Mouse (Mus musculus) brain, adult 10 weeks (tissue): Measurements from ENCODE around the gene Rab3b. TPM values are rescaled to one million over a fixed set of nuclear protein-coding genes. Genes with fewer than 3 reads are reported as not detected.

ENCODE experiments used
- polyA plus RNA-seq: library from polyadenylated mRNA; stranded (reverse); fragments of 350-450 nt; fragmentation: Illumina TruSeq; extraction: RNeasy Lipid Tissue Mini Kit (QIAGEN cat#74804); gene quantifications from one replicate; pipeline ENCODE4 v1.2.3, GENCODE M21; 2015; ENCODE audit warnings: low read depth, low replicate concordance

Gene Rab3b
- 80.1 TPM for polyA plus RNA-seq

DNA sequence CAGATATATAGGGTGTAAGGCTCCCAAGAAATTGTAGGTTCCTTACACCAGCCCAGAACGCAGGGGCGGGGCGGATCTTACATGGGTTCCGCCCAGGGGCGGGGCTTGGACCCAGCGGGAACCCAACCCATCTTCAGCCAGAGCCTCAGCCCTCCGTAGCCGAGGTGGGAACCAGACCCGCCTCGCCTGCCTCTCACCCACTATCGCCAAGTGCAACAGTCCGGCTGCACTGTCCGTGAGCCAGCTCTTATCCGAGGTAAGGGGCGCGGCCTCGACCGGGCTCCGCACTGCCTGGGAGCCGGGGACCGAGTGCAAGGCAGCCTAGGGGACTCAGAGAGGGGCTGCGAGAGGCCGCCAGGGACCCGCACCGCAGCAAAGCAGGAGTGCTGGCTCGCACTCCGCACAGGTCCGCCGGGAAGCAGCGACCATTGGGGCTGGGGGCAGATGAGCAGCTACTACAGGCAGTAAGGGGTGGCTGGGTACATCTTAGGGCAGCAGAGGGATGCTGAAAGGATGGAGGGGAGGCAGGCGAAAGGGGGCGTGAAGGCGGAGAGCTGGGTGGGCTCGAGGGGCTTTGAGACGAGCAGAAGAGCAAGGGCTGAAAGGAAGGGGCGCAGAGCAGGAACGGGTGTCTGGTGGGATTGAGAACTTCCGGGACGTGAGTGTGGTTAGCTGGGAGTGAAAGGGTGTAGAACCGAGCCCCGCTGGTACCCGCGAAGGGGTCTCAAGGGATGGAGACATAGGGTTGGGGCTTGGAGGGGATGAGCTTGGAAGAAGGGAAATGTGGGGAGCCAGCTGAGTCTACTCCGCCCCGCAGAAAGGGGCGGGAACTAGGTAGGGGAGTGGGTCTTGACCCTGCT, at the start of gene Rab3b:
TSS of gene Rab3b (plus strand) at position 101 of the 860 bp plus-strand sequence.

DNA sequence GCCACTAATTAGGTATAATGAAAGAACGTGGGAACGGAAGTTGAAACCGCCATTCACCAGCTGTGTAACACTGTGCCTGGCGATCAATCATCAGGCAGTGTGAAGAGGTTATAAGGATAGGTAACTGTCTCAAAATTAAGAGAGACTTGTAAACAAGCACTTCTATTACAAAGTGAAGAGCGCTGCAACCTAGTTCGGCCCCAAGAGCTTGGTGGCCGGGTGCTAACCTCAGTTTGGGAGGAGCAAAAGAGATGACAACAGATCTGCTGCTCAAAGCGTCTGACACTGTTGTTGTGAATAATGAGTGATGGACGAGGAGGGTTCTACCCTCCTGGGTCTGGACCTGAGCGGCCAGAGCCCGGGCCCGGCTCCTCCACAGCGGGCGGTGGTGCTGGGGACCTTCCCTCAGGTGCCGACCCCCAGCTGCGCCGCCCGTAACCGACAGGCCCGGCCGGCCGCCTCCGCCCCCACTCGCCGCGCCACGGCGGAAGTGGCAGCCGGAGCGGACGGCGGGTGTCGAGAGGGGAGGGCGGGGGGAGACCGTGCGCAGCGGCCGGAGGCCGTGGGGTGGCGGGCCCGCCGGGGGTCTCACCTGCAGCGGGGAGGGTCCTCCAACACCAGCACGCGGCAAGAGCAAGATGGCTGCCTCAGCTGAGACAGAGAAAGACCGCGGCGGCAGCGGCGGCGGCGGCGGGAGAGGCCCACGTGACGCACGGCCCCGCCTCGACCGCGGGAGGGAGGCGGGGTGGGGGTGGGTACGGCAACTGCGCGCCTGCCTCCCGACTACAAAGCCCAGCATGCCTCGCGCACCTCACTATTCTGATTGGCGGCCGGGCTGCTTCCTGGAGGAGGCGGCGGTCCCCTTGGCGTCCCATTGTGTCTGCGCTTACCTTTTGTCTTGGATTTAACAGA, 45.7 kb upstream of the Rab3b start, which contains the start of gene Btf3l4:
TSS of gene Btf3l4 (minus strand) at position 699 of the 912 bp plus-strand sequence.

DNA sequence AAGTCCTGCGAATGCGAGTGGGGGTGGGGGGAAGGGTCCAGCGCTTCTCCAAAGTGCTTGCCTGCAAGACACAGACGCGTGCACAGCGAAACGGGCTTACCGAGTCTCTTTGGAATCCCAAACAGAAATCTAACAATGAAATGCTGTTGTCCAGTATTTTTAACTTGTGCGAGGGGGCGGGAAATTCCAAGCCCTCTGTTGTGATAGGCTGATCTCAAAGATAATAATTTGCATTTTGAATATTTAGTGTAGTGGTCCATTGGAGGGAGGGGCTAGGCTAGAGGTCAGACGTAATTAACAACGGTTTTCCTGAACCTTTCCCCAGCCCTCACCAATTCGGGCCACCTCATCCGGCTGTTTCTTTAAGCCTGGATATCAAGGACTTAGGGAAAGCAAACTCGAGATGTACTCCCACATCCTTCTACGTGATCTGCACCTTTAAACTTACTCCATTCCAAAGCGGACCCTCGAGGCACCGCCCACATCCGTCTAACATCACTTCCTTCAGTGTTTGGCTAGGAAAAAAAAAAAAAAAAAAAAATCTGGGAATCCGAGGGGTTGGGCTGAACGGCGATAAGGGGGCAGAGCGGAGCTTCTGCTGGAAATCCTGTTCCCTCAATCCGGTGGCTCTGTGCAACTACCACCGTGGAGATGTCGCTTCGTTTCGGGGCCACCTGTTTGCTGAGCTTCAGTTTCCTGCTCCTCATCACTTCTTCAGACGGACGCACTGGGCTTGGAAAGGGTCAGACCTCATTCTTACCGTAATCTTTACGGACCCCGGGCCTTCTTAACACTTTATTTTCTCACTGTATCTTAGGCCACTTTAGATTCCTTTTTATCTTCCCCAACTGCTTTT, 44.5 kb upstream of the Rab3b start, which contains the start of gene Txndc12:
TSS of gene Txndc12 (plus strand) at position 487 of the 856 bp plus-strand sequence.

DNA sequence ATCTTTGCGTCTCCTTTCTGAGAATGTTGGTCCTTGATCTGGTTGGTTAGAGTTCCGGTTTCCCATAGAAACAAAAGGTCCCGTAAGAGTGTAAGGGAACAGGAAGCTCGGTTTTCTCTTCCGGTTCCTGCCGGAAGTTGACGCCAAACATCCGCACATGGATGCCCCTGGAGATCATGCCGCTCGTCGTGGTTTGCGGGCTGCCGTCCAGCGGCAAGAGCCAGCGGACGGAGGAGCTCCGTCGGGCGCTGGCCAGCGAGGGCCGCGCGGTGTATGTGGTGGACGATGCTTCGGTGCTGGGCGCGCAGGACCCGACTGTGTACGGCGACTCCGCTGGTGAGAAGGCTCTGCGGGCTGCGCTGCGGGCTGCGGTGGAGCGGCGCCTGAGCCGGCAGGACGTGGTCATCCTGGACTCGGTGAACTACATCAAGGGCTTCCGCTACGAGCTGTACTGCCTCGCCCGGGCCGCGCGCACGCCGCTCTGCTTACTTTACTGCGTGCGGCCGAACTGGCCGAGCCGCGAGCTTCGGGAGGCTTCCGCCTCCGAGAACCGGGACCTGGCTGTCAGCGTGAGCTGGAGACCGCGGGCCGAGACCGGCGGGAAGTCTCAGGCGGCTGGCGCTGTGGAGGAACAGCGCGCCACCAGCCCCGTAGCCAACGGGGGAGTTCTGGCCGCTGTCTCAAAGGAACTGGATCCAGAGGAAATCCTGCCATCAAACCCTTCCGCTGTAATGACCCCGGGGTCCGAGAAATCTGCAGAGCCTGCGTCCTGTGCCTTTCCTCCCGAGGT, 31.0 kb upstream of the Rab3b start, which contains the start of gene Kti12:
TSS of gene Kti12 (plus strand) at position 71 of the 790 bp plus-strand sequence.

DNA sequence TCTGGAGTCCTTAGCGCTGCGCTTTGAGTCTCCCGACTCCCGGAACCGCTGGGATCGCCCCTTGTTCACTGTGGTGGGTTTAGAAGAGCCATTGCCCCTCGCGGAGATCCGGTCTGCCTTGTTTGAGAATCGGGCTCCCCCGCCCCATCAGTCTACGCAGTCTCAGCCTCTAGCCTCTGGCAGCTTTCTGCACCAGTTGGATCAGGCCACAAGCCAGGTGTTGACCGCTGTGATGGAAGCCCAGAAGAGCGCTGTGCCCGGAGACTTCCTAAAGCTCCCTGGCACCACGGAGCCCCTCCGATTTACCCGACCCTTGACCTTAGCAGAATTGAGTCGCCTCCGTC, 30.4 kb upstream of the Rab3b start, which contains the start of gene A730015C16Rik:
TSS of gene A730015C16Rik (minus strand) at position 115 of the 344 bp plus-strand sequence.

Other genes with a start within 250 kb of the Rab3b start
- gene 3110021N24Rik, start 159.4 kb upstream of the Rab3b start, polyA plus RNA-seq: 0.33 TPM
- gene Zfyve9, start 98.3 kb upstream of the Rab3b start, polyA plus RNA-seq: 49.9 TPM
- gene Btf3l4, start 45.4 kb upstream of the Rab3b start, polyA plus RNA-seq: 159 TPM
- gene Txndc12, start 44.5 kb upstream of the Rab3b start, polyA plus RNA-seq: 62.9 TPM
- 14.7 TPM for gene Kti12, start 31.3 kb upstream of the Rab3b start, polyA plus RNA-seq
- gene A730015C16Rik, start 30.4 kb upstream of the Rab3b start, polyA plus RNA-seq: not detected
- gene Nrd1, start 121.6 kb downstream of the Rab3b start, polyA plus RNA-seq: 97.6 TPM